Mouse (Mus musculus) G1E (cell line): Measurements from ENCODE around the gene Nlgn1. TPM values are rescaled to one million over a fixed set of nuclear protein-coding genes. Genes with fewer than 3 reads are reported as not detected.

ENCODE experiments used
- ATAC-seq: 2 replicates; pipeline ENCODE4 v1.8.0; 2016; ENCODE audit warnings: mild to moderate bottlenecking; ENCODE audit not compliant: insufficient number of reproducible peaks, poor library complexity, low FRiP score, severe bottlenecking; ENCODE audit errors: extremely low read depth
- DNase-seq: peaks from one replicate; pipeline ENCODE4 v3.0.0; 2012; ENCODE audit warnings: low spot score
- H3K27me3 ChIP-seq: 2 replicates; pipeline ENCODE4 v1.6.1; 2012; ENCODE audit warnings: mild to moderate bottlenecking, low read length, inconsistent platforms; ENCODE audit not compliant: insufficient read depth
- H3K36me3 ChIP-seq: replicated peaks from 2 replicates; pipeline ENCODE3; 2012; ENCODE audit warnings: mild to moderate bottlenecking, inconsistent platforms
- H3K4me1 ChIP-seq: 2 replicates; pipeline ENCODE4 v1.6.1; 2012; ENCODE audit warnings: low read depth, low read length, inconsistent platforms, mixed read lengths; ENCODE audit not compliant: insufficient read depth
- H3K4me3 ChIP-seq: 2 replicates; pipeline ENCODE4 v1.5.1; 2012; ENCODE audit warnings: low read depth, mild to moderate bottlenecking, inconsistent platforms, low read length, moderate library complexity, mixed read lengths
- H3K9me3 ChIP-seq: replicated peaks from 2 replicates; pipeline ENCODE4 v1.6.1; 2012; ENCODE audit warnings: inconsistent platforms
- CTCF ChIP-seq: IDR thresholded peaks from 2 replicates; pipeline ENCODE4 v1.5.1; 2012; ENCODE audit warnings: low read depth, low read length, inconsistent platforms, mixed read lengths
- GATA1 ChIP-seq: IDR thresholded peaks from 2 replicates; pipeline ENCODE4 v1.6.1; 2012; ENCODE audit warnings: borderline replicate concordance, low read length, inconsistent platforms, mixed read lengths
- GATA2 ChIP-seq: IDR thresholded peaks from 2 replicates; pipeline ENCODE4 v1.6.1; 2012; ENCODE audit warnings: low read depth, low read length, inconsistent platforms, borderline replicate concordance
- POLR2AphosphoS5 ChIP-seq: IDR thresholded peaks from 2 replicates; pipeline ENCODE4 v1.6.1; 2012; ENCODE audit warnings: low read depth, low read length, inconsistent platforms; ENCODE audit not compliant: insufficient replicate concordance
- TAL1 ChIP-seq: conservative IDR thresholded peaks from 2 replicates; pipeline ENCODE4 v1.6.1; 2012; ENCODE audit warnings: low read depth, low read length, inconsistent platforms, mixed read lengths
- polyA plus RNA-seq: library from polyadenylated mRNA; stranded (reverse); fragments of >175 nt; gene quantifications from 2 replicates; pipeline ENCODE4 v1.2.3, GENCODE M21; 2012
- total RNA-seq, 2 experiments: library from RNA; stranded (forward) in 1 of 2; stranded (reverse) in 1 of 2; fragments of 200-1000 nt in 1 of 2; fragments of >200 nt in 1 of 2; fragmentation: Nextera tagmentation in 1 of 2; gene quantifications; 2 replicates each; pipeline ENCODE4 v1.2.3; 2014 to 2017

The Nlgn1 gene
- total and polyA plus RNA-seq, 3 experiments: 0.11 TPM; not detected in 2

- DNase-seq (peak; percentile 51), ATAC-seq (peak; percentile 97)
- no peaks in the 10 kb centered on the region for H3K36me3 ChIP-seq
- TF ChIP-seq TAL1 (peak; percentile 90), GATA2 (no peak), CTCF (no peak)
- H3K4me1 ChIP-seq: peaks cover 26% of the 10 kb centered on the region
- H3K27me3 ChIP-seq: no peaks in the 10 kb centered on the region
- H3K9me3 ChIP-seq: no peaks in the 10 kb centered on the region
- no peak overlapping the region for H3K4me3 ChIP-seq
Measured at GRCm38 (mm10) chr3:26223500-26223899, 108.8 kb downstream of the Nlgn1 start.

GRCm38 (mm10) chr3:26216231-26216630 is 116.0 kb downstream of the Nlgn1 start:
- Histone ChIP-seq H3K9me3 (no peaks in the 10 kb centered on the region), H3K27me3 (no peaks in the 10 kb centered on the region), H3K4me3 (no peak overlapping the region), H3K4me1 (peaks cover 4% of the 10 kb centered on the region), H3K36me3 (no peaks in the 10 kb centered on the region)
- DNase-seq: no peak
- no peak for ATAC-seq
- TF ChIP-seq POLR2AphosphoS5 (no peak), GATA2 (no peak), CTCF (no peak), GATA1 (no peak), TAL1 (no peak)

DNA sequence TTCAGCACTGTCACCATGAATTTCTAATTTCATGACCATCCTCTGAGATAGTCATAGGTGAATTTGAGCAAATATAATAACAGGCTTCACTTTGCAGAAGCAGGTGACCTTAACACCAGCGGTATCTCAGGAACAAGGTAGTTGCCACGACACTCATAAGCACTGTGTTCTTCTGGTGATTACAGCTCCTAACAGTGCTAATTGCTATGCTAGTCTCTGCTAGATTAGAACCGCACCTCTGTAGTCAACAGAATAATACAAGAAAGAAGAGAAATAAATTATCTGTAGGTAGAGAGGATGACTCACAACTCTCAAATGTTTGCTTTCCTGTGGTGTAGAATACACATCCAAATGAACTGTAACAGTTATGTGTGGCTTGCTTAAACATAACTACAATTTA is 129.6 kb downstream of the Nlgn1 start:
- H3K4me3 ChIP-seq: no peak overlapping the region
- no peaks in the 10 kb centered on the region for H3K36me3 ChIP-seq
- DNase-seq (no peak), ATAC-seq (no peak)
- H3K9me3 ChIP-seq: no peaks in the 10 kb centered on the region
- TF ChIP-seq GATA2: no peak
- no peak for TF ChIP-seq TAL1
- TF ChIP-seq CTCF: no peak
- TF ChIP-seq POLR2AphosphoS5: no peak
- TF ChIP-seq GATA1: no peak
- H3K27me3 ChIP-seq: no peaks in the 10 kb centered on the region
- H3K4me1 ChIP-seq: peaks cover 23% of the 10 kb centered on the region

GRCm38 (mm10) chr3:26201410-26201809 is 130.8 kb downstream of the Nlgn1 start:
- peaks cover 25% of the 10 kb centered on the region for H3K4me1 ChIP-seq
- no peaks in the 10 kb centered on the region for H3K27me3 ChIP-seq
- ATAC-seq (peak; percentile 34; the same call in 1 of the 2 replicates), DNase-seq (no peak)
- no peak for TF ChIP-seq POLR2AphosphoS5
- no peak for TF ChIP-seq GATA2
- no peak for TF ChIP-seq CTCF
- TF ChIP-seq TAL1: no peak; the same call in 1 of the 2 replicates
- H3K4me3 ChIP-seq: no peak overlapping the region
- H3K9me3 ChIP-seq: no peaks in the 10 kb centered on the region
- no peaks in the 10 kb centered on the region for H3K36me3 ChIP-seq

DNA sequence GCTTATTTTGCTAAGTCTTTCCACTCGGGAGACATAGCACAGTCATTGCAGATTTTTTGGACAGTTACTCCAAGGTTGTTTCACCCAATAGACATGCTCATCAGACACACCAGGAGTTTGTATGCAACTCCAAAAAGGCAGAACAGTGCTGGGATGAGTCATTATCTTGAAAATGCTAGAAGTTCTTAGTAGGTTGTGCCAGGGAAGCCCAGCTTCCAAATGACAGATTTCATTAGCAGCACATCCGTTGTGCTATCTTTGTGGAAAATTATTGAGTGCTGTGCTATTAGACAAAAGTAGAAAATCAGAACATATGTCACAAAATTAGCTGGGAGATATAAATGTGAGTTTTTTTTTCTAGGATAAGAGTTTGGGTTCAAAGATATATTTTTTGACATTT is 137.3 kb downstream of the Nlgn1 start:
- Histone ChIP-seq H3K4me3 (no peak overlapping the region), H3K36me3 (no peaks in the 10 kb centered on the region), H3K27me3 (no peaks in the 10 kb centered on the region), H3K9me3 (no peaks in the 10 kb centered on the region), H3K4me1 (peaks cover 12% of the 10 kb centered on the region; the same call in 1 of the 2 replicates)
- ATAC-seq (no peak), DNase-seq (no peak)
- no peak for TF ChIP-seq GATA2
- TF ChIP-seq CTCF: no peak
- TF ChIP-seq POLR2AphosphoS5: no peak
- no peak for TF ChIP-seq GATA1
- no peak for TF ChIP-seq TAL1

- no peaks in the 10 kb centered on the region for H3K9me3 ChIP-seq
- H3K27me3 ChIP-seq: no peaks in the 10 kb centered on the region
- TF ChIP-seq CTCF (no peak), TAL1 (no peak; the same call in 1 of the 2 replicates), GATA2 (no peak), GATA1 (no peak), POLR2AphosphoS5 (no peak)
- H3K4me1 ChIP-seq: peaks cover 6% of the 10 kb centered on the region; the same call in 1 of the 2 replicates
- no peak for DNase-seq
- ATAC-seq: peak; percentile 57; the same call in 1 of the 2 replicates
- no peaks in the 10 kb centered on the region for H3K36me3 ChIP-seq
- H3K4me3 ChIP-seq: no peak overlapping the region
Measured at GRCm38 (mm10) chr3:26181013-26181412, 151.2 kb downstream of the Nlgn1 start.

DNA sequence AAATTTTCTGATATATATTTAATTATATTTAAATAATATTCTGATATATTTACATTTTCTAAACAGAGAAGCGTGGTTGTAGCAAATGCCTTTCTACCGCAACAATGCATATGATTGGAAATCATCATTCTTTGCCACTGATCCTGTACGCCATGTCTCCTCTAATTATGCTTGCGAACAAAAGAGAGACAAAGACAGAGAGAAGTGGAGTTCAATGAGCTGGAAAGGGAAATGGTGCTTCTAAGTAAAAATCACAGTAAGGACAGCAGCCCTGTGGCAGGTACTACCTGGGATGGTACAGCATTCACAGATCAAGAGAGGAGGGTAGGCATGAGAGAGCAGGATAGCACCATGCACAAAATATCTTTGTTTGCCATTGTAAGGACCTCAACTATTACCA is 156.9 kb downstream of the Nlgn1 start:
- ATAC-seq (no peak), DNase-seq (no peak)
- no peaks in the 10 kb centered on the region for H3K36me3 ChIP-seq
- H3K9me3 ChIP-seq: no peaks in the 10 kb centered on the region
- H3K4me1 ChIP-seq: peaks cover under 1% of the 10 kb centered on the region
- H3K27me3 ChIP-seq: no peaks in the 10 kb centered on the region
- TF ChIP-seq CTCF (no peak), TAL1 (no peak), POLR2AphosphoS5 (no peak), GATA1 (no peak), GATA2 (no peak)
- no peak overlapping the region for H3K4me3 ChIP-seq
